Mouse (Mus musculus) embryonic facial prominence, embryonic 14.5 days (tissue): ENCODE results near the gene Gm17545. TPM values are rescaled to one million over a fixed set of nuclear protein-coding genes. Genes with fewer than 3 reads are reported as not detected.

ENCODE experiments used
- ATAC-seq: fragments of 200-750 bp; cut with Nextera tagmentation; 2 replicates; pipeline ENCODE4 v1.8.0; 2017; ENCODE audit warnings: low read depth, moderate number of reproducible peaks, moderate TSS enrichment
- DNase-seq: peaks from one replicate; pipeline ENCODE4 v3.0.0-alpha.2; 2015; ENCODE audit warnings: low spot score
- H3K27ac ChIP-seq: fragments of 300-500 bp; sonication (generic); replicated peaks from 2 replicates; pipeline ENCODE4 v1.5.1; 2014; ENCODE audit warnings: low read depth, mild to moderate bottlenecking, low read length, moderate library complexity
- H3K27me3 ChIP-seq: fragments of 300-500 bp; sonication (generic); replicated peaks from 2 replicates; pipeline ENCODE4 v1.6.1; 2014; ENCODE audit warnings: low read length; ENCODE audit not compliant: control insufficient read depth, insufficient read depth
- H3K36me3 ChIP-seq: fragments of 300-500 bp; sonication (generic); 2 replicates; pipeline ENCODE4 v1.6.1; 2014; ENCODE audit warnings: low read length, mixed read lengths; ENCODE audit not compliant: control insufficient read depth, insufficient read depth
- H3K4me1 ChIP-seq: fragments of 300-500 bp; sonication (generic); 2 replicates; pipeline ENCODE4 v1.6.1; 2014; ENCODE audit warnings: antibody characterized with exemption, low read length; ENCODE audit not compliant: control insufficient read depth, insufficient read depth
- H3K4me2 ChIP-seq: fragments of 300-500 bp; sonication (generic); 2 replicates; pipeline ENCODE4 v1.6.1; 2014; ENCODE audit warnings: low read depth, mild to moderate bottlenecking, low read length, moderate library complexity, mixed read lengths
- H3K4me3 ChIP-seq: fragments of 300-500 bp; sonication (generic); 2 replicates; pipeline ENCODE4 v1.5.1; 2014; ENCODE audit warnings: low read depth, mild to moderate bottlenecking, low read length
- H3K9ac ChIP-seq: fragments of 300-500 bp; sonication (generic); 2 replicates; pipeline ENCODE4 v1.6.1; 2014; ENCODE audit warnings: low read depth, mild to moderate bottlenecking, low read length, moderate library complexity, mixed read lengths
- H3K9me3 ChIP-seq: fragments of 300-500 bp; sonication (generic); 2 replicates; pipeline ENCODE4 v1.6.1; 2016; ENCODE audit warnings: low read length; ENCODE audit not compliant: control insufficient read depth
- WGBS: fragments of 180-500 bp; shearing (Covaris S2); extraction: QIAGEN DNeasy Blood & Tissue Kit; methylation state at CpG from one replicate; pipeline ENCODE4 v1.1.7; 2014; 5-methylcytosine and 5-hydroxymethylcytosine counted together
- polyA plus RNA-seq: library from polyadenylated mRNA; unstranded; fragments of >200 nt; fragmentation: Nextera tagmentation; extraction: Ambion mirVana; gene quantifications from 2 replicates; pipeline ENCODE4 v1.2.1, GENCODE M21; 2014

The Gm17545 gene
- polyA plus RNA-seq, 1 experiment from 2014 or later, result not detected

DNA sequence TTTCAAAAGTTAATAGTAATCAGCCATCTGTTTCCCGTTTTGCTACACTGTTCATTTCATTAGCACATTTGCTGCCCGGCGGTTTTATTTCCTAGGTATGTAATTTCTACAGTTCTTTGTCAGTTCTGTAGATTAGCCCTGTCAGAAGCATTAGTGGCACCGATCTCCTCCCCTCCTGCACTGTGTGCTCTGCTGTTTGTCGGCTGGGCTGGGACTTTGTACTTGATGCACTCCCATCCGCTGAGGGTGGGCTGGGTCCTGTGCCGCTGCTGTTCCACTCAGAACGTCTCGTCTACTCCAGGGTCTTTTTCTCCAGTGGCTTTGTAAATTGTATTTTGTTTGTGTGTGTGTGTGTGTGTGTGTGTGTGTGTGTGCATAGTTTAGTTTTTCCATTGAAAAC, 34.9 kb downstream of the Gm17545 start:
- 48% methylated on average over 9 of the region's 9 CpGs for WGBS
- Histone ChIP-seq H3K9me3 (no peaks in the 10 kb centered on the region), H3K36me3 (no peaks in the 10 kb centered on the region), H3K4me1 (no peaks in the 10 kb centered on the region), H3K4me3 (no peak overlapping the region), H3K27me3 (no peaks in the 10 kb centered on the region), H3K9ac (no peak overlapping the region), H3K27ac (no peak overlapping the region), H3K4me2 (no peak overlapping the region)
- no peak for DNase-seq
- no peak for ATAC-seq

DNA sequence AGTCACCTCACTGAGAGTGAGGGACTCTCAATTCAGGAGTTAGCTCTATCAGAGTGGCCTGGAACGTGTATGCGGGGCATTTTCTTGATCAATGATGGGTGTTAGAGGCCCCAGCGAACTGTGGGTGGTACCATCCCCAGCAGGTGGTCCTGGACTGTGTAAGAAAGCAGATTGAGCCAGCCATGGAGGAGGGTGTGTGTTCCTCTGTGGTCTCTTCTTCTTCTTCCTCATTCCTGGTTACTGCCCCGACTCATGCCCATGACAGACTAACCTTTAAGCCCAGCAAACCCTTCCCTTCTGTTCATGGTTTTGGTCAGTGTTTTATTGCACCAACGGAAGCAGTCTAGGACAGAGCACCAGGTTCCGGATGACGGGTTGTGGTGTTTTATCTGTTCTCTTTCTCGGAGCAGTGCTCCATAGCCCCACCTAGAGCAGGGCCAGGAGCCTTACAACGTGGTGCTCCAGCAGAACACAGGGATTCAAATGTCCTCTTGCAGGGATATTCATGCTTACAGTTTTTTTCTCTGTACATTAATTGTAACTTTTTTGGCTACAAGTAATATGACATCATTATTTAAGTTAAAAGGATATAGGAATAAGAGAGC, 40.2 kb downstream of the Gm17545 start:
- WGBS, result 82% methylated on average over 9 of the region's 9 CpGs
- H3K4me3 ChIP-seq, result no peak overlapping the region
- no peak for DNase-seq
- no peaks in the 10 kb centered on the region for H3K4me1 ChIP-seq
- H3K4me2 ChIP-seq, result no peak overlapping the region
- no peak for ATAC-seq
- no peaks in the 10 kb centered on the region for H3K27me3 ChIP-seq
- H3K27ac ChIP-seq, result no peak overlapping the region
- H3K9me3 ChIP-seq, result no peaks in the 10 kb centered on the region
- H3K36me3 ChIP-seq, result 0 out of 2 replicates have a peak, but pooled peaks cover 4% of the 10 kb centered on the region
- no peak overlapping the region for H3K9ac ChIP-seq

DNA sequence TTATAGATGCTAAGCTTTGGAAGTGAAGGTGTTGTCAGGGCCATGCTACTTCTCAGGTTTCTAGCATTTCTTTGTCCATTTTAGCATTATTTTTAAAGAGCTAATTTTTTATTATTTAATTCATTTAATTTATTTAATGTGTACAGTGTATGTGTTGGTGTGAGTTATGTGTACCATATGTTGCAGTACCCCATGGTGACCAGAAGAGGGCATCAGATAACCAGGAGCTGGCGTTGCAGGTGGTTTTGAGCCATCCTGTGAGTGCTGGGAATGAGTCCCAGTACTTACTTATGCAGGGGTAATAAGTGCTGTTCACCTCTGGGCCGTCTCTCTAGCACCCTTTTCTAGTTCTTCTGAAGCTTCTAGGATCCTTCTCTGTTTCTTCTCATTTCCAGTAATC, 41.0 kb downstream of the Gm17545 start:
- Histone ChIP-seq H3K27me3 (no peaks in the 10 kb centered on the region), H3K9me3 (no peaks in the 10 kb centered on the region), H3K4me1 (no peaks in the 10 kb centered on the region), H3K9ac (no peak overlapping the region), H3K27ac (no peak overlapping the region), H3K36me3 (0 out of 2 replicates have a peak, but pooled peaks cover 8% of the 10 kb centered on the region), H3K4me3 (no peak overlapping the region), H3K4me2 (no peak overlapping the region)
- DNase-seq, result no peak
- ATAC-seq, result no peak
- 79% methylated on average over 2 of the region's 2 CpGs for WGBS

DNA sequence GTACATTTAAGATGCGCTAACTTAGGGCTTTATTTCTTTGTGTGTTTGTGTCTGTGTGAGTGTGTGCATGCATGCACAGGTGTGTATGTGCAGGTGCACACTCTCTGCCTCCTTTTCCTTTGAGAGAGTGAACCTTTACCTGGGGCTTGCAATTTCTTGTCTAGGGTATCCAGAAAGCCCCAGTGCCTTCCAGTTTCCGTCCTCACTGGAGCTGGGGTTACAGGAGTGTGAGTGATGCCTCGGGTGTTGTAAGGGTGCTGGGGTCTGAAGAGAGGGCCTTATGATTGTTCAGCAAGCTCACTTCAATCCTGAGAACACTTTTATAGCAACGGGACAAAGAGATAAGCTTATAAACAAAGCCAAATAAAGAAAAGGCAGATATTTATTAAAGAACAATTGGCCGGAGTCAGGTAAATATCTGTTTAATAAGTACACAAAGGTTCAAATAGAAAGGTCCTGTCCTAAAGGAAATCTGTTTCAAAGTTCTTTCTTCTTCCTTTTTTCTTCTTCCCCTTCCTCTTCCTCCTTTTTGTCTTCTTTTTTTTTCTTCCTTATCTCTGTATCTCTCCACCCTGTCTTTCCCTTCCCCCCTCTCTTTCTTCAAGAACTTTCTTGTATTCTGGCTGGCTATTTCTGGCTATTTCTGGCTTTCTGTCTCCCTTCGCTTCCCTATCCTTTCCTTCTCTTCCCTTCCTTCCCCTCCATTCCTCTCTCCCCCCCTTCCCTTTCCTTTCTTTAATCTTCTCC, 43.1 kb downstream of the Gm17545 start:
- ATAC-seq, result no peak
- 85% methylated on average over 6 of the region's 6 CpGs for WGBS

DNA sequence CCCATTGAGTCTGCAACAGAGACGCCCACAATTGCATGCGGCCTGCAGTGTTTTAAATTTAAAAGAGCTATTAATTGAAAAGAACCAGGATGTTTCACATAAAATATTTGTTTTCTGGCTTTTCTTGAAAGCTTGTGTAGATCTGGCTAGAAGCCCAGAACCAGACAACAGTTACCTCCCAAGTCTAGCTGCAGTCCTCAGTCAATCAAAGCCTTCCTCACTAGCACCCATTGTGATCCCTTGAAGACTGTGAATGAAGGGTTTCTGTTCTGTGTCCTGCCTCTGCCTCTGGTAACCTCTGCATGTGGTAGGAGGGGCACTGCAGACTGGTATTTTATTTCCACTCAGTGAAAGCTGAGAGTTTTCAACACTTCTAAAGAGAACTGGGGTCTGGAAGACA, 48.9 kb downstream of the Gm17545 start:
- Histone ChIP-seq H3K27me3 (no peaks in the 10 kb centered on the region), H3K9me3 (no peaks in the 10 kb centered on the region), H3K4me3 (no peak overlapping the region), H3K36me3 (0 out of 2 replicates have a peak, but pooled peaks cover 8% of the 10 kb centered on the region), H3K9ac (no peak overlapping the region), H3K4me1 (no peaks in the 10 kb centered on the region), H3K4me2 (no peak overlapping the region), H3K27ac (no peak overlapping the region)
- 53% methylated on average over 2 of the region's 2 CpGs for WGBS
- DNase-seq (peak; percentile 41), ATAC-seq (peak; percentile 79; the same call in 1 of the 2 replicates)

More for the DNA sequence above, 43.1 kb downstream of the Gm17545 start:
- DNase-seq, result no peak
- Histone ChIP-seq H3K4me3 (no peak overlapping the region), H3K27ac (no peak overlapping the region), H3K4me2 (no peak overlapping the region), H3K9me3 (no peaks in the 10 kb centered on the region), H3K27me3 (no peaks in the 10 kb centered on the region), H3K4me1 (no peaks in the 10 kb centered on the region), H3K36me3 (0 out of 2 replicates have a peak, but pooled peaks cover 8% of the 10 kb centered on the region), H3K9ac (no peak overlapping the region)

DNA sequence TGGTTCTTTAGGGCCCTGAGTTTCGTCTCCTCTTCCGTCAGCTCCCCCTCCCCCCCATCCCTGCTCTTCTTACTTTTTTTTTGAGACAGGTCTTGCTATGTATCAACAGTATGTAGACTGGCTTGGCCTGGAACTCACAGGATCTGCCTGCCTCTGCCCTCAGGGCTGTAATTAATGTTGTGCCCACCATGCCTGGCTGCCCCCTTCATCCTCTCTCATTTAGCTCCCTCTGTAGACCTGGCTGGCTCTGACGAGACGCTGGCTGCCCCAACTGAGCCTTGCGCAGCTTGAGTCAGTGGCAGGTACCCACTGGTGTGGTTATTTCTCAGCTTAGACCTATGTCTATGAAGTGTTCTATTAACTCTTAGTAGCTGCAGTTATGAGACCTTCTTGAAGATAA, 49.5 kb downstream of the Gm17545 start:
- ATAC-seq (no peak), DNase-seq (no peak)
- Histone ChIP-seq H3K27ac (no peak overlapping the region), H3K27me3 (no peaks in the 10 kb centered on the region), H3K4me2 (no peak overlapping the region), H3K36me3 (0 out of 2 replicates have a peak, but pooled peaks cover 8% of the 10 kb centered on the region), H3K4me1 (no peaks in the 10 kb centered on the region), H3K9me3 (no peaks in the 10 kb centered on the region), H3K9ac (no peak overlapping the region), H3K4me3 (no peak overlapping the region)
- whole genome bisulfite sequencing, result 54% methylated on average over 5 of the region's 5 CpGs

DNA sequence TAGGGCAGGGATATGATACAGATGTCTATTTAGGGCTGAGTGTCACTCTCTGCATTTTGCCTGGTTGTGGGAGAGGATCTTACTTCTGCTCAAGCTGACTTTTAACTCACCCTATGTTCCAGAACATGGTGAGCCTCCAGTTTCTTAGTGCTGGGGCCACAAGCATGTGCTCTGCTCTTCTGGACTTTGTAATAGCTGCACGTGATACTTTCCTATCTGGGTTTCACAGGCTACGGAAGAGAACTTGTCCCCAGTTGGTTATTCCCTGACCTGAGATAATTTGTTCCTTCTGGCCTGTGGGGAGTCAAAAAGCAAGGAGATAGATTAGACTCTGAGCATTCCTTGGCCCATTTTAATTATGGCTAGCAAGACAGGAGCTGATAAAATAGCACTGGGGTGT, 51.5 kb downstream of the Gm17545 start:
- Histone ChIP-seq H3K27ac (no peak overlapping the region), H3K4me3 (no peak overlapping the region), H3K27me3 (no peaks in the 10 kb centered on the region), H3K36me3 (no peaks in the 10 kb centered on the region), H3K9ac (no peak overlapping the region), H3K9me3 (no peaks in the 10 kb centered on the region), H3K4me2 (no peak overlapping the region), H3K4me1 (no peaks in the 10 kb centered on the region)
- no peak for ATAC-seq
- whole genome bisulfite sequencing, result 28% methylated on average over 2 of the region's 2 CpGs
- DNase-seq, result no peak
